Mouse (Mus musculus) adipocyte (in vitro differentiated cells): ENCODE results near the gene Hcrt.
A peak's percentile ranks its signal among the peaks of the same experiment; 100 is the strongest.

Source experiments
- DNase-seq: peaks from one replicate; pipeline ENCODE4 v3.0.0-alpha.2; 2016; ENCODE audit warnings: low spot score

The Hcrt gene

DNA sequence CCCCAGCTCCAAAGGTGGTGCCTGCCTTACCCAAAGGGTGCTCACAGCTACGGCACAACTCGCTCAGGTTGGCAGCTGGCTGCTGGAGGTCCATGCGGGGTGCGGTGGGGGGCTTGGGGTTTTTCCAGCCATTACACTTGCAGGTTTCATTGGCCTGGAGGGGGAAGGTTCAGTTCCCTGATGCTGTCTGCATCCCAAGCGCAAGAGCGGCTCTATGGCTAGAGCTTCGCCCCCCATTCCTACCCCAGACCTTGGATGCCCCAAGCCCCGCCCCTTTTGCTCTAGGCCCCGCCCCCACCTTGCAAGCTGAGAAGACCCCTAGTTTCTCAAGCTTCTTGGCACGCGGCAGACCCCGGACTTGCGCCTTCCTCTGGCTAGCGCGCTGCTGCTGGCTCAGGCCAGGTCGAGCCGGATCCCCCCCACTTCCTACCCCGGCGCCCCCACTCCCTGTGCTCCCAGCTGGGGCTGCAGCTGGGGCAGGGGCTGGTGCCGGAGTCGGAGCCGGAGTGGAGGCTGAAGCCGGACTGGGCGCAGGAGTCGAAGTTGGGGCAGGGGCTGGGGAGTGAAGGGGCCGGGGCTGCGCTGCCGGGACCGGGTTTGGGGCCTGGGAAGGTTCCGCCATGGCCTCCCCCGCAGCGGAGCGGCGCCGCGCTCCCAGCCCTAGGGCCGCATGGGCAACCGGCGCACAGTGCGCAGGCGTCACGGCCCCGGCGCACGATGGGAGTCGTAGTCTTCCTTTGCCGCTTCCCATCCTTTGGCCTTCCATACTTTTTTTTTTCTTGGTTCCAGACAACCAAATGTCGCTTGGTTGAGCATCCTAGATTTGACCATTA, 50.7 kb downstream of the Hcrt start, which contains the start of gene Kat2a:
Gene Kat2a (minus strand): TSS at position 683 of the 833 bp plus-strand sequence.
- peak; percentile 86 for DNase-seq
